Mouse (Mus musculus) heart, adult 18-20 months (tissue): ENCODE measurements around the gene Tas2r135. TPM values are rescaled to one million over a fixed set of nuclear protein-coding genes. Genes with fewer than 3 reads are reported as not detected.
A peak's percentile ranks its signal among the peaks of the same experiment; 100 is the strongest.

Experiments used
- DNase-seq, 2 experiments: peaks; one replicate each; pipeline ENCODE4 v3.0.0; 2021 to 2022; ENCODE audit warnings: mixed read lengths in 1 of 2
- total RNA-seq, 2 experiments: library from RNA; stranded (reverse); gene quantifications; 2 replicates each; pipeline ENCODE4 v1.2.3; 2021

Gene Tas2r135
- total RNA-seq, 2 experiments from 2014 or later = not detected

DNA sequence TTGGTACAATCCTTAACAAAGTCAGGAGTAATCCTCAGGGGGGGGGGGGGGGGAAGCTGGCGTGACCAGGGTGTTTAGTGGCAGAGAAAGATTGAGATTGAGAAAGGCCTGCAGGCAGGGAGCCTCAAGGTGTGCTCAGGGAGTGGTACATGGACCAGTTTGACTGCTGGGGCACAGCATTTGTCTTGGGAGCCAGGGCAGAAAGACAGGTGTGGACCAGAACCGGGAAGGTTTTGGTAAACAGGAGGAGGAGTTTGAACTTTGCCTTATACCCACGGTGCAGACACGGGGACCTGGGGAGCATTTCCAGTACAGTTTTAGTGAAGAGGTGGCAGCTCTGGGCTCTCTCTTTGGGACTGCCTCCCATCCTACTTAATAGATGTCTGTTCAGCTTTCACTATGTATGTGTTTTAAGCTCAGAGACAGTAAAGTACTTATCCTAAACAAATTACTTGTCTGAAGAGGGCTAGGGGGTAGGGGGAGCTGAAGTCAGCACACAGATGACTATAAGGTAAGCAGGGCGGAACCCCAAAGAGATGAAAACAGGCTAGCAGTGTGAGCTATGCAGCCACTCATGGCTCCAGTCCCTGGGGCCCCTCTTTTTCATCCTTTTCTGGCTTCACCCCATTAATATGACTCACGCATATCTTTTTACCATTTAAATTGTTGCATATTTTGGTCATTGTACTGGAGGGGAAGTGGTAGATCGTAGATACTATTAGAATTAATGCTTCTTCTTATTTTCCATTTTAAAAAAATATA is 31.4 kb upstream of the Tas2r135 start:
- DNase-seq = no peak

DNA sequence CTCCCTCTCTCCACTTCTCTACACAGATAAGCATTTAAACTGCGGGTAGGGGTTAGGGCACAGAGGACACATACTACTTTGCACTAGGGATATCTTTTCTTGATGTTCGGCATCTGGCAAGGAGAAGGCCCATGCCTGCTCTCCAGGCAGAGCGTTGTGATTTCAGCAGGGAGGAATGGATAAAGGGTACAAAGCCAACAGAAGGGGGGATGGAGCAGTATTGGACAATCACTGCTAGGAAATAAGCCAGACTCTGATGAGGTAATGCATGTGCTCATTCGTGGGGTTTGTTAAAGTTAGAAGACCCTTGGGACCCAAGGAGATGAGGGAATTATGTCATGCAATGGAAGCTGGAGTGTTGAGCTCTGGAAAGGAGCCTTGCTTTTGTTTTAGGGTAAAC is 30.5 kb upstream of the Tas2r135 start:
- DNase-seq = peak; percentile 73 to 77

DNA sequence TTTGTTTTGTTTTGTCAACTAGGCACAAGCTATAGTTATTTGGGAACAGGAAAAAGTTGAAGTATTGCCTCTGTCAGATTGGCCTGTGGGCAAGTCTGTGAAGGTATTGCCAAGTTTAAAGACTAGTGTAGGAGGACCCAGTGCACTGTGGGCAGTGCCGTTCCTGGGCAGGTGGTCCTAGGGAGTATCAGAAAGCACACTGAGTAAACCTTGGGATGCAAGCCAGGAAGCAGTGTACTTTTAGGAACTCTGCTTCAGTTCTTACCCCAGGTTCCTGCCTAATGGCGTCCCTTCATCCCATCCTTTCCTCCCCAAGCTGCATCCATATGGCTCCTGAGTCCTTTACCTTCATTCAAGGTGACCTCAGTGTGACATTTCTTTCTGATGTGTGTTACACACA is 30.1 kb upstream of the Tas2r135 start:
- DNase-seq = peak in 1 of 2 experiments; percentile 33

DNA sequence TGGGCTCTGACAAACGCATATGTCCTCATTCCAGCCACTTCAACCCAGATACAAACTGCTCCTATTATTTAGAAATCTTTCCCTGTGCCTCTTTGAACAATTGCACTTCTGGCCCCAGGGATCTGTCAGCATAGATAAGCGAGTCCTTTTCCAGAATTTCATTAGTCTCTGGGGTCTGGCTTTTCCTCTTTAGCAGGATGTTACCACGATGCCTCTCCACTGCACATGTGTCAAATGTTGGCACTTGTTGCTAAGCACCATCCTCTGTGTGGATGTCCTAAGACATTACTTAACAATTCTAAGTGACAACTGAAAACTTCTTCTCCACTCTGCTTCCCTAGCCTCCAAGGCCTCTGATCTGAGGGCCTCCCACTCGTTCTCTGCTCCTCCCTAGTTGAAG is 29.2 kb upstream of the Tas2r135 start:
- DNase-seq = peak in 1 of 2 experiments; percentile 34

DNA sequence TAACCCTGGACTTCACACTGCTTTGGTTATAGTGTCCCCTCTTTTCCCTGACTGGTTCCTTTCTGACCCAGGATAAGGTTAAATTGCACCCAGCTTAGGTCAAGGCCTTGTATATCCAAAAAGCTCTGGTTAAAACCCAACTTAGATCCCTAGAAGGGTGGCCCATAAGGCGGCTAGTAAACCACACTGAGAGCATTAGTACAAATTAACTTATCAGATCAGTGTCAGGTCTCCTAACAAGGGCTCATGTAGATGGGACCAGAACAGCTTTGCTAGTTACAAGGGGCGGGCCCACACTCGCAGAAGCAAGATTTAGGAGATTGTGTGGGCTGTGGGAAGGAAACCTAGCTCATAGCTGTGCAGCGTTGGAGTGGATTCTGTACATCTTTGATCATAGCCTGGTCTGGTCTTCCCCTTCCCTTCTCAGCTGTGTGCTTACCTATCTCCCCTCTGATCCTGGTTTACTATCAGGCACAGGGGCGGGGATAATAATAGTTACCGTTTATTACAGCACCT is 28.7 kb upstream of the Tas2r135 start:
- no peak for DNase-seq

DNA sequence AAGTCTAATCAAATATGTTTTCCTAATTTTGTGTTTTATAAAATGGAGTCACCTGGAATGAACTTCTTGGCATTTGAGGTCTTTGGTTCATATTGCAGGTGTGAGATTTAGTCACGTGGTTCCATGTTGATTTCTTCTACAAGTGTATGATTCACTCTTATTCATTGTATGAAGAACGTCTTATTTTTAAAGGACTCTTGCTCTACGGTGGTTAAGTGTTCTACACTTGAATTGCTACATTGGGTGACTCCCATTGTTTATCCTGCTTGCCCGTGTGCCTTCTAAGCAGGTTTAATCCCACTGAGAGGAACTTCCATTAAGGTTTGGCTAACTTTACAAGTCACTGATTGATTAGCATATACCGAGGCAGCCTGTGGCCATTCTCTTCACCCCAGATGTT is 28.0 kb upstream of the Tas2r135 start:
- DNase-seq = no peak

DNA sequence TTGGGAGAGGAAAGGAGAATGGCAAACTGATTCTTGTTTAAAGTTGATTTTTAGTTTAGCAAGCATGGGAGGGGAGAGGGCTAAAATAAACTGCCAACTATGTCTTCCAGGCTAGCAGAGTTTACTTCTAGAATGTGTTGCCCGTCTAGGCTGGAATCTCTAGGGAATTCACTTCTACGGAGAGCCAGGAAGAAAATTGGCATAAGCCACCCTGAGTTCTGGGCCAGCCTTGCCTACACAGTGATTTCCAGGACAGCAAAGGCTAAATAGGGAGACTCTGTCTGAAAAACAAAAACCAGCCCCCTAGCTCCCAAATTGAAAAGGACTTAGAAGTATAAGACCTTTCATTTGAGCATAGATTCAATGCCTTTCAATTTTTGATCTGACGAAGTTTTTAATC is 25.7 kb upstream of the Tas2r135 start:
- no peak for DNase-seq

DNA sequence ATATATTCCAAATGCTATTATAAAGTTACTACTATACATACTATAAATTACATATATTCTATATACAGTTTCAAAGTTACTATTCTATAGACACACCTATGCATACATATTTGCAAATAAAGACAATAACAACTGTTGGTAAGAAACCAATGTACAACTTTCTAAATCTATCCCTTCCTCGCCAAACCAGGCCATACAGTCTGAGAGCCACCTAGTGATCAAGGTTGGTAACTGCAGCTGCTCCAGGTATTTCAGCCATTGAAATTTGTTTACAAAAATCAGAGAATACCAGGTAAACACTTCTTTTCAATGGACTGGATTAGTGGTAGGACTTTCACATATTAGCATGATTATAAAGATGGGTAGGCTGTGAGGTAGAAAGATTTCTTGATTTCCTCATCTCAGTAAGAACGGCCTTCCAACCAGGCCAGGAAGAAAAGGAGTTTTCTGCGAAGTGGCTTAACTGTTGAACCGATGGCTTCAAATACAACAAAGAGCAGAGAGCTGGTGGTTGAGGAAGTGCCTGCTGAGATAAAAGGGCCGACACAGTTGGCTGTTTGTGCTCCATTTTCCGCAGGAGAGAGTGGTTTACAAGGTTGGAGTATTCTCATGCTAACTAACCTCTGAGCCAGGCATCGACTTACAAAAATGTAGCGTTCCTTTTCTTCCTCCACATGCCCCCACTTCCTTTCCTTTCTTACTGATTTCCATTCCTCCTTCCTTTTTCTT is 24.7 kb upstream of the Tas2r135 start:
- peak in 1 of 2 experiments; percentile 72 for DNase-seq

DNA sequence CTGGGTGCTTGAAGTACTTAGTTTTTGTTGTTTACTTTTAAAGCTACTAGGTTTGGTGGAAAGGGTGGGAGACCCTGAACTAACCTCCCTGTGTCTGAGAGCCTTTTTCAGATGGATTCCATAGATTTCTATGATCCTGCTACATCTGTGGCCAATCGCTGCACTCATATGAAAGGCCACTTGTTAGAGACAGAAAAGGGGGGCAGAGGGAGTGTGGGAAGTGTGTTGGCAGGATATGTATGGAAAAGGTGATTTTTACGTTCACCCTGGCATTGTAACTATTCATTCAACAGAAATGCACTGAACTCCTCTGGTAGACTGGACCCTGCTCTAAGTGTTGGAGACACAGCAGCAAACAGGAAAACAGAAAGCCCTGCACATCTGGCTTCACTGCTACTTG is 24.0 kb upstream of the Tas2r135 start:
- no peak for DNase-seq

DNA sequence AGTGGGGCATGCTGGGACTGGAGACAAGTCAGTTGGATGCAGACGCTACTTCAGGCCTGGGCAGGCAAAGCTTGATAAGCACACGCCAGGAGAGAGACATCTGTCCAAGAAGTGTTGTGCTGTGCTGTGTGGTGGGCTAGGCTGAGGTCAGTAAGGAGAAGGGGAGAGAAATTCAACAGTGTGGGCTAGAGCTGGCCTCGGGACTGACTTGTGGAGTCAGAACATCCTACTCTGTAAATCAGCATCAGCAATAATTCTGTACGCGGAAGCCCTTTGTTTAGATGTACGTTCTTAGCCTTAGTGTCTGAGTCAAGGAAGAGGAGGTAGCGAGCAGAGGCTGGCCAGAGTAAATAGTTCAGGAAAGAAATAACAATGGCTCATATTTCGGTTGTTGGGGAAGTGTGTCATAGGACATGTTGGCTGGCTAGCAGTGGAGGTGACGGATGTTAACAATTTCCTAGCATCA is 23.3 kb upstream of the Tas2r135 start:
- peak; percentile 38 to 59 for DNase-seq

DNA sequence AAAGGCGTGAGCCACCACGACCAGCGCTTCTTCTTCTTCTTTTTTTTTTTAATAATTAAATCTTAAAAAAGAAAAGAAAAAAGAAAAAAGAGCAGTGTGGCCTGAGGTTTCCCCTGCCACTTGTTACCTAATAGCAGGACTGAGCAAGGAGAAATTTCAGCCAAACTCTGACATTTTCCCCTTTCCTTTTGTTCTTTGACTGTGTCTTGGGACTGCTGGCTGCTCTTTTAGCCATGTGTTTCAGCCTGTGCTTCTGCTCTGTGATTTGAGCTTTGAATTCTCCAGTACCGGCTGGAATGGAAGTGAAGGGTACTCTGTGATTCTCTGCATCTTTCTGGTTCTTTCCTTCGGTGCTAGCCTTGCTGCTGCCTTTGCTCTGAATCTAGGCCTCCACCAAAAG is 21.9 kb upstream of the Tas2r135 start:
- DNase-seq = no peak

DNA sequence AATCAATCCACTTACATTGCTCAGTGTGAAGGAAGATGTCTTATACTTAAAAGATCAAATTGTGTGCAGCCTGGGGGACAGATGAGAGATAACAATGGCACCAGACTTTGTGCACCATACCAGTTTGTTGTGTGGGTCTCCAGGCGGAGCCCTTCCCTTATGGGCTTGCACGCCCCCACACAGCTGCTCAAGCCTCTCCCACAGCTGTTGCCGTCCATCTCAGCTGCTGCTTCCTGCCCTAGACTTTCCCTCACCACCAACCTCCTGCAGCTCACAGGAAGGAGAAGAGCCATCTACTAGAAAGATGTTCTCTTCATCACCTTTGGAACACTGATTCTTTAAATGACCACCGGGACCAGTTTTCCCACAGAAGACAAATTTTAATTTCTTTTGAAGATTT is 19.6 kb upstream of the Tas2r135 start:
- DNase-seq = no peak

DNA sequence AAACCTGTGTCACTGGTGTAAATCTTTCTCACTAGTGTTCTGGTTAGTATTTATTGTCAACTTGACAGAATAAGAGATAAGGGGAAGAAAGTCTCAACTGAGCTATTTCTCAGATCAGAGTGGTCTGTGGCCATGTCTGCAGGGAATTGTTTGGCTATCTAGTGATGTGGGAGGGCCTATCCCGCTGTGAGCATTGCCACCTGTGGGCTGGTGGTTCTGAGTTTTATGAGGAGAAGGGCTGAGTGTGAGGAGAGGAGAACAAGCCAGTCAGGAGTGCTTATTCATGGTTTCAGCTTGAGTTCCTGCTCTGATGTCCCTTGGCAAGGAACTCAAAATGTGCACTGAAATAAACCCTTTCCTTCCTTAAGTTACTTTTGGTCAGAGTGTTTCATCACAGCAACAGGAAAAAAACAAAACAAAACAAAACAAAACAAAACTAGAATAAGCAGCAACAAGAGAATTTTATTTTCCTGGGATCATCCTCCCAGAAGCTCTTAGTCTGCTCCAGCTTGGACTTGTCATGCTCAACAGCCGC is 13.4 kb upstream of the Tas2r135 start:
- DNase-seq = no peak

DNA sequence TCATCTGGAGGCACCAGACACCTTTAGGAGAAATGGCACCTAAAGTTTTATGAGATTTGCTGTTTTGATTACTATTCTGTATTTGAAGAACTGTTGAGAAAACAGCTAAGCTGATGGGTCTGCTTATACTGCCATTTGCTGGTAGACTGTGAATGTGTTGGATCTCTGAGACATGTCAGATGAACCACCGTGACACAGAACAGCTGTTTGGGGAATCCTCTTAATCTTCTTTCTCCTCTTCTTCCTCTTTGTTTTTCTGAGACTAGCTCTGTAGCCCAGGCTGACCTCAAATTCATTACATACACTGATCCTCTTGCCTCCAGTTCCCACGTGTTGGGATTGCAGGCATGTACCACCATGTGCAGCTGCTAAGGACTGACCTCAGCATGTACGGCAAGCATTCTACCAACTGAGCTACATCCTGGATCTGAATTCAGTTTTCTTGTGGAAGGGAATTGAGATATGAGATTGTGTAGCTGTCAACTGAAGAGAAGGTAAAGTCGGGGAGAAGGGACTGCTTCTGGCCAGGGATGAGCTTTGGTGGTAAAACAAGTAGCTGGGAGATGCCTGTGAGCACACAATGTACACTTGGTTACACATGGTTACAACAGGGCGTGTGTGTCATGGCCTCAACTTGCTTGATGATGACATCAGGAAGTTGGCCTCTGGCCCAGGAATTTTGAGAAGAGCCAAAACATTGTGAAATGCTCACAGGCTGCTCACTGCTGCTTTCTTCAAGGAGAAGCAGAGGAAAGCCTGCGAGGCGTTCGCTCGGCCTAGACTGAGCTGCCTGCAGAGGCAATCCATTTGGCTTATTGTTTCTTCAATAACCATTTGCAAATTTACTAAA is 9.0 kb upstream of the Tas2r135 start:
- DNase-seq = peak; percentile 96 to 97

DNA sequence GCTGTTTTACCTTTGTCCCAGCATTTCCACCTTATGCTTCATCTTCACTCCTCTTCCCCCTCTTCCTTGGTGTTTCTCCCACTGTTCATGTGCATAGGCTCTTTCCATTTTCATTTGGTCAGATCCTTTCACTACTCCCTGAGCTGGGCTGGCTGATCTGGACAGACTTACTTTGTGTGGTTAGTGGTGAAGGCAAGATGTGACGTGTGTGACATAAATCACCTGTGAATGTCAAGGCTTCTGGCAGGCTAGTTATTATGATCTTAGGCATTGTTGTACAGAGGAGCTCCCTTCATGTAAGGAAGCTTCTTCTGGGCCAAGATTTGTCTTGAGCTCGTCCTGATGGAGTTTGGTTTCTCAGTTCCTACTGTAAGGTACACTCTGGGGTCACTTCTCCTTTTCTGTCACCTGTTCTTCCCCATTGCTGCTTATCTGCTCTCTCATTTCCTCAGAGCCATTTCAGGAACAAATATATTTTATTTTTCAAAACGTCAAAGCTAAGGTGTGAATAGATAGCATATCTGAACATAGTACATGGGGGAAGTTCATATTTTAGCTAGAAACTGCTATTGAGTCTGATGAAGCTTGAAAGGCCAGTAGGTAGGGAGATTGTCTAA is 8.1 kb upstream of the Tas2r135 start:
- peak in 1 of 2 experiments; percentile 28 for DNase-seq

DNA sequence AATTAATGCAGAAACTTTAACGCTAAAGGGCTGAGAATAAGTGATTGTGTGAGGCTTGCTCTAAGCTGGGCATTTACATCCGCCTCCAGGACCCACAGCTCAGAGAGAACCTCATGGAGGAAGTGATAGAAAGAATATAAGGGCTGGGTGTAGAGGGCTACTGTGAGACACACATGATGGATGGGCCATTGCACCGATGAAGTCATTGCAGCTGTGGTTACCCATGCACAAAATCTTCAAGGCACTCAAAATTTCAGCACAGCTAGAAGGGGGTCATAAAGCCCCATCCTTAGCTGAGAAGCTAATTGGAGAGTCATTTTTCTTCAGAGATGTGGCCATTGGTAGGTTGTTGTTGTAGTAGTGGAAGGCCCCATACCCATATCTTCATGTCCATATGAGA is 6.9 kb upstream of the Tas2r135 start:
- DNase-seq = no peak

DNA sequence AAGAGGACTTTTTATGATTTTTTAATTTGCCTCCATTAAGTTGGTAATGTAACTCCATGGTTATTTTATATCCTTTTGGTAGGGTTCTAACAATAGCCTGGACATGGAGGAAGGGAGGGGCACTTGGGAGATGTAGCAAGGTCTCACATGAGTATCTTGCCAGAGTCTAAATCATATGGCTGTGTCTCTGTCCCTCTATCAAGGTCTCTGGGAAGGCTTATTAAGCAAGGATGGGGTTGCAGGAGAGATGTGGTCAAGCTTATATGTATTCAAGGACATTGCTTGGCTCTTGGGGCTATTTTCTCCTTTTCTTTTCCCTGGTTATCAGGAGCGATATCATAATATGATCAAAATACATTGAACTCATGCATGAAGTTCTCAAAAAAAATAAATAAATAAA is 6.2 kb upstream of the Tas2r135 start:
- DNase-seq = no peak

DNA sequence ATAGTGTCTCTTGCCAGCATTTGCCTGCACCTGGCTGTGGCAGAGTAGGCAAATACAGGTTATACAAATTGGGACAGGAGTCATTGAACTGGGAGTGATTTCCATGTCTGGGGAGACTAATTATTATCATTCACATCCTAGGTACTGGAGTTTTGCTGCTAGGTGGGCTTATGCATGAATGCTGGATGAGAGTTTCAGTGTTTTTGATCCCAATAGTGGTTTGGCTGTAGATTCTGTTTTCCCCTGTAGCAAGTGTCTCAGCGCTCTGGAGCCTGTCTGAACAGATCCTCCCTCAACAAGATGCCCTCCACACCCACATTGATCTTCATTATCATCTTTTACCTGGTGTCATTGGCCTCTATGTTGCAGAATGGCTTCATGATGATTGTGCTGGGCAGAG is 5.3 kb upstream of the Tas2r135 start, which contains the start of gene Tas2r143:
Tas2r143 (plus strand) TSS at position 301 of the 400 bp plus-strand sequence.
- no peak for DNase-seq

DNA sequence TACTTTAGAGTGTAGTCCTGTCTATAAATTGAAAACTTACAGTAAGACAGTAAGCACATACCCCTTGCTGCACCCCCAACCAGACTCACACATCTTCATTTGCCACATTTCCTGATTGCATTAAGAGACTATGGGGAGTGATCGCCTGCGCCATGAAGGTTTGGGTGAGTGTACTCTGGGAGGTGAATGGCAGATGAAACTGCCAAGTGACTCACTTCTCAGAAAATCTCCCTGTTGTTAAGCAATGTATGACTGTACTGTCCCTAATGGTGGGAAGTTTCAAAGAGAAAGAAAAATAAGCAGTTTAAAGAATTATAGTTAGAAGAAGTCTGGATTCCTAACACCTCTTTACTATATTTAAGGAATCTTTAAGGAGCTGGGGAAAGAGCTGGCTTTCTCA is 14.2 kb downstream of the Tas2r135 start:
- DNase-seq = no peak

DNA sequence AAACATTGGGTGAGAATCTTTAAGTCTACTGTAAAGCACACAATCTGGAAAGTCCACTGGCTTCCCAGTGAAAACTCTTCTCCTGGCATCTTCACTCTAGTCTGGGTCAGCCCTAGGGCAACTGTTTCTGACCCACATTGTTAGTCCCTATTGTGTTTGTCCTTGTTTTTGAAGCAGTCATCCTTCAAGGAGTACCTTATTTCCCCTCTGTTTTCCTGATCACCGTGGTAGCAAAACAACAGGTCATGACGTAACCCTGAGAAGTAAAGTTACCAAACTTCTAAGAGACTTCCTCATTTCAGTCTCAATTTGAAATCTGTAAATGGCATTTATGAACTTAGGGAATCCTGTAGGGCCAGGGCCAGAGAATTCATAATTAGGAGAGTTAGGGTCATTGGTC is 16.2 kb downstream of the Tas2r135 start:
- peak in 1 of 2 experiments; percentile 33 for DNase-seq

DNA sequence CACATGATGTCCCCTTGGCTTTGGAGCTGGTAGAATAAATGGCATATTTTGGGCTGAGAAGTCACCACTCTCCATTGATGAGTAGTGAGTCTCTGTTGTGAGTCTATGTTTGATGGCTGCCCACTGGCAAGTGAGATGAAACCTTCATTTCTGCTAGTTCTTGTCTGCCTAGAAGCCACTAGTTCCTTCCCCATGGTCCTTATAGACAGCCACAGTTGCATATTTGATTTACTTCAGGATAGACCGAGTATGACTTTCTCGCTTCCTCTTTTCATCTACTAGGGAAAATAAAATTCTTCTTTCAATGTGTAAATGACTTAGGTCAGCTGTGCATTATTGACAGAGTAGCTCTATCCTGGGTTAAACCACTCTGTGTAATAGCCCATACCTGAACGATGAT is 19.2 kb downstream of the Tas2r135 start:
- DNase-seq = no peak

DNA sequence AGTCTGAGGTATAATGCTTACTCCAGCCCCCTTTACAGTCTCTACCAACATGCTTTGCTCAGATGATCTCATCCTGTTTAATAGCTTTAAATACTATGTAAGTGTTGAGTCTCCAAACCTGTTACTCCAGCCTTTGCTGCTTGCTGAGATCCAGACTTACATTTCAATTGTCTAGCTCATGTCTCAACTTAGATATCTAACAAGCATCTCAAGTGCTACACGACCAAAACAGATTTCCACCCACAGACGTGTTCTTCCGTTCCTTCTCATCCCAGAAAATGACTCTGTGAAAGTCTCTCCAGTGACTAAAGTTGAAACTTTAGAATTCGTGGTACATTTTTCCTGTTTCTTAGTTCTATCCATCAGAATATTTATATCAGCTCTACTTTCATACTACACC is 21.1 kb downstream of the Tas2r135 start:
- DNase-seq = no peak
